Mouse (Mus musculus) heart, adult 18-20 months (tissue): Measurements from ENCODE around the gene Lrrfip1. TPM values are rescaled to one million over a fixed set of nuclear protein-coding genes. Genes with fewer than 3 reads are reported as not detected.

Experiments used
- DNase-seq, 2 experiments: peaks; one replicate each; pipeline ENCODE4 v3.0.0; 2021 to 2022; ENCODE audit warnings: mixed read lengths in 1 of 2
- total RNA-seq, 2 experiments: library from RNA; stranded (reverse); gene quantifications; 2 replicates each; pipeline ENCODE4 v1.2.3; 2021

The Lrrfip1 gene
- total RNA-seq, 2 experiments from 2014 or later = 62.9 to 67.0 TPM

GRCm38 (mm10) chr1:91144813-91145212 lies 146.3 kb downstream of the Lrrfip1 start, which contains the start of gene Rbm44:
TSS of gene Rbm44 (plus strand) at chr1:91145089.
- no peak for DNase-seq

GRCm38 (mm10) chr1:91151509-91151908 lies 153.0 kb downstream of the Lrrfip1 start:
- DNase-seq = no peak

- no peak for DNase-seq
These were observed 168.3 kb downstream of the Lrrfip1 start for GRCm38 (mm10) chr1:91166798-91167197.

- DNase-seq = no peak
These were observed 170.6 kb downstream of the Lrrfip1 start for GRCm38 (mm10) chr1:91169157-91169556.

GRCm38 (mm10) chr1:91174796-91175195 lies 176.3 kb downstream of the Lrrfip1 start:
- DNase-seq = no peak

GRCm38 (mm10) chr1:91176026-91176425 lies 177.5 kb downstream of the Lrrfip1 start:
- no peak for DNase-seq

- peak; percentile 57 to 63 for DNase-seq
These were observed 178.3 kb downstream of the Lrrfip1 start for GRCm38 (mm10) chr1:91176871-91177270.

Other genes with a start within 250 kb of the Lrrfip1 start
- gene Col6a3, start 154.8 kb upstream of the Lrrfip1 start, total RNA-seq = 10 to 100 TPM; 20.8 to 25.6 TPM
- 1 to 10 TPM; 1.1 to 1.5 TPM for gene Mlph, start 83.7 kb upstream of the Lrrfip1 start, total RNA-seq
- gene Prlh, start 45.6 kb upstream of the Lrrfip1 start, total RNA-seq = not detected
- gene Rab17, start 29.1 kb upstream of the Lrrfip1 start, total RNA-seq = 1 to 10 TPM; 2.4 to 2.9 TPM
- not detected for gene Rbm44, start 146.4 kb downstream of the Lrrfip1 start, total RNA-seq
- 1 to 10 TPM; 7.3 to 7.8 TPM for gene Ramp1, start 181.1 kb downstream of the Lrrfip1 start, total RNA-seq